Mouse (Mus musculus) heart, adult 2 months (tissue): ENCODE results near the gene Lrp10.

ENCODE experiments used
- CTCF ChIP-seq: fragments of 200-600 bp; IDR thresholded peaks from 2 replicates; pipeline ENCODE4 v1.8.1; 2022; ENCODE audit warnings: antibody characterized with exemption, mild to moderate bottlenecking, moderate library complexity
- EP300 ChIP-seq: fragments of 200-500 bp; IDR thresholded peaks from 2 replicates; pipeline ENCODE4 v1.6.1; 2011; ENCODE audit warnings: low read depth, low read length, control low read depth; ENCODE audit not compliant: insufficient read depth
- POLR2A ChIP-seq: fragments of 200-500 bp; IDR thresholded peaks from 2 replicates; pipeline ENCODE4 v1.6.1; 2011; ENCODE audit warnings: mild to moderate bottlenecking, low read depth, low read length, control low read depth; ENCODE audit not compliant: insufficient read depth

DNA sequence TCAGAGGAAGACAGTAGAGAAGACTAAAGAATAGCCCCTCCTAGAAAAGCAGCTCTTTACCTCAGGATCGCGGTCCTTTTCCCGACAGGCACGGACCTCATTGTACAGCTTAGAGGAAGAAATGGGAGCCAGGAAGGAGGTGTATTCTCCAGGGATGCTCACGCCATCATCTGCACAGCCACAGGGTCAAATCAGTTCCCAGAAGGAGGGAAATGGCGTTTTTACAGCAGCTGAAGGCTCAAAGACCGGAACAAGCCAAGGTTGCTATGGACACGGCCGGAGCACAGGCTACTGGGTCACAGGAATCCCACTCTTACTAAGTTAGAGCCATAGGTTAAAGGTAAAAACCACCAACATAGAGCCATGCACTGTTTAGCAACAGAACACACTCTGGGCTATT, 45.8 kb downstream of the Lrp10 start:
- no peak for TF ChIP-seq CTCF
- no peak for TF ChIP-seq POLR2A
- no peak for TF ChIP-seq EP300
